Mouse (Mus musculus) adrenal gland (tissue): ENCODE data around the gene Taz.

Experiments used
- intact Hi-C: fragments of 180-260 bp; cut with DNase I; formaldehyde crosslinking; loops from one replicate; pipeline ENCODE4 v1.15.1; 2025
- long read RNA-seq, 2 experiments: library from polyadenylated mRNA; unstranded; transcript quantifications; one replicate each; pipeline ENCODE4 v2.0.0; 2020; ENCODE audit warnings: borderline replicate concordance in 1 of 2; ENCODE audit not compliant: insufficient replicate concordance in 1 of 2

The Taz gene
- long read RNA-seq, experiment 1, transcript Taz-202 (10 exons, 1,786 nt): minor isoform, 5 of 68 reads
- long read RNA-seq, experiment 1, transcript Taz-204 (9 exons, 1,742 nt): minor isoform, 8 of 68 reads
- long read RNA-seq, experiment 1, transcript Taz-201 (10 exons, 1,851 nt): major isoform, 28 of 68 reads
- long read RNA-seq, experiment 1, partial matches to known transcripts: 4 of 68 reads
- long read RNA-seq, experiment 1, other reads (novel, unspliced or antisense): 15 of 68 reads
- long read RNA-seq, experiment 2, transcript Taz-204 (9 exons, 1,742 nt): minor isoform, 6 of 60 reads
- long read RNA-seq, experiment 2, transcript Taz-201 (10 exons, 1,851 nt): major isoform, 25 of 60 reads
- long read RNA-seq, experiment 2, partial matches to known transcripts: 5 of 60 reads
- long read RNA-seq, experiment 2, other reads (novel, unspliced or antisense): 16 of 60 reads

DNA sequence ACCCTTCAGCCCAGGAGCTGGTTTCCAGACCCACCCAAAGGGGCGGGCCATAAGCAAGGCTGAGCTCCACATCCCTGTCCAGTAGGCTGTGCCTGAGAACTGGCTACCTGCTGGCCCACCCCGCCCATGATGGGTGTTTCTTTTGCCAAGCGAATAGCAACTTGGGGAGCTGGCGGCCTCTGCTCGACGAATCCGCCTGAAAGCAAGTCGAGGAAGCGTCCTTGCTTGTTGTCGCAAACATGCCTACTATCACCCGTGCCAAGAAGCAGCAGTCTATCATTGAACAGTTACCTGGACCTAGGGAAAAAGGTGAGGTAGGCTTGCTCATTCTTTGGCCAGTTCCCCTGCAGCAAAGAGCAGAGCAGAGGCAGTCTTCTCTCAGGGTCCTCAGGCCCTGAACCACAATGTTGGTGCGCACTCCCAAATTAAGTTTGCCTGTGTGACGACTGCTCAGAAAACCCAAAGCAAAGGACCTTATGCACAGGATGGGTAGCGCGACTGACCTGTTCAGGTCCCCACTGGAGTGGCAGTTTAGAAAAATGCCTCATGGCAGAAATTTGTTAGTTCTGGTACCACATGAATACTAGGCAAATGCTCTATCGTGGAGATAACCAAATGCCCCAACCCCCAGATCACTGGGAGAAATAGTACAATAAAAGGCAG lies at the start of gene Taz, which contains the start of gene Dnase1l1:
Gene Taz (plus strand): TSS at position 181 of the 663 bp plus-strand sequence.
Gene Dnase1l1 (minus strand): TSS at position 606 of the 663 bp plus-strand sequence.
- intact Hi-C loops: no loop called here

DNA sequence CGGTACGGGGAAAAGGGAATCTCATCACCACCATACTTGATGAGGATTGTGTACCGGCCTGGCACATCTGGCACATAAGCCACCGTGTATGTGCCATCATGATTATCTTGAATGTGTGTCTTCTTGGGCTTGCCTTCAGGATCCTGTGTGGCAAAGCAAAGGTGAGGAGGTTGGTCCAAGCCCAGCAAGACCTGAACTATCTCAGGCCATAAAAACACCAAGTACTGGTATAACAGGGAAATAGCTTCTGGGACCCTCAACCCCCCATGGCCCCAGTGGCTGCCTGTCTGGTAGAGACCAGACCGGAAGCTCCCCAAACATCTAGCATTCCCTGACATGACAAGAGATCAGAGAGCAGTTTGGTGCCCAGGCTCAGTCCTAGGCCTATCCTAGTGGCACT lies 48.5 kb upstream of the Taz start:
- intact Hi-C loops: no loop called here

DNA sequence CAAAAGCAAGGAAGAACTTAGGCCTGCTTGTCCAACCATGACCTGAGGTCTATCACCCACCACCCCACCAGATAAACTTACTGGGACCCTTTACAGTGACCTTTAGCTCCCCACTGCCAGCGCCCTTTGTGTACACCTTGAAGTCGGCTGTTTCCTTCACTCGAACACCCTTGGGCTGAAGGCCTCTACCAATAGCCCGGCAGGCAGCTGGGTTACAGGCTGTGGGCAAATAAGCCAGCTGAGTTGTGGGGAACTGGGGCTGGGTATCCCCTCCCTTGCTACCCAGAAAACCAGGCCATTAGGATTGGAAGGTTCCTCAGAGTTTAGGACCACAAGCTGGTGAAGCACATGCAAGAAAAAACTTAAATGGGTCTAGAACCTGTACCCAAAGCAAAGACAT lies 41.4 kb upstream of the Taz start:
- intact Hi-C loops: loop anchor here (10.0 kb wide), 2 partner anchors 126 to 216 kb away; partner anchors contain the start of gene Irak1

DNA sequence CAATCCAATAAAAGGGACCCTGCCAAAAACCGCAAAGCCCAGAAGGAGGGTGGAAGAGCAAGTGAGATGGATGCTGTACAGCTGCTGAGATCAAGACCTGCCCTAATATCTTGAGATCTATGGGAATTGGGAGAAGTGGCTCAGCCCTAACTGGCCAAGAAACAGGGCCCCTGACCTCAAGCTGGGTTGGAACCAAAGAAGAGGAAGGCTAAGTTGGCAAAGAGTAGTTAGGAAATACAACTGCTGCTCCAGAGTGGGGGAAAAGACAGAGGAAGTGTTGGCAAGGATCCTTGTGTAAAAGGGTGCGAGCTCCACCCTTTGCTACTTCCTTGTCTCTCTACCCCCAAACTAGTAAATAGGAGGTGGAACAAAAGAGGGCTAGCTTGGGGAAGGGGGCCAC lies 38.3 kb upstream of the Taz start:
- intact Hi-C loops: loop anchor here (10.0 kb wide), 2 partner anchors 129 to 219 kb away; partner anchors contain the start of gene Irak1

DNA sequence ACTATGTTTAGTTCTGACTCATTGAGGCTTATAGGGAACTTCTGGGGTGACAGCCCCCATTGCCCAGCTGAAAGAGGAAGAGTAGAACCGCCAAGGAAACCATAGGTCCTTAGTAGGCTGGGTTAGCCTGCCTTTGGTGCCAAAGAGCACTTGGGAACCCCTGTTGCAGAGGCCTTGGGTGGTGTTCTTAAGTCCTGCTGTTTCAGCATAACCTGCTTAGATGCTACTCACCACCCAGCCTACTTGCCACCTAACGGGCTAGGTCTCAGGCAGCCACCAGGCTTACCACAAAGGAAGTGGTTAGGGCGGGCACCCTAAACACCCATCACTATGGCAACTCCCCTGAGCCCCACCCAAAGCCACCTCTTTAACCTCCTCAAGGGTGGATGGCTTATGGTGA lies 37.9 kb upstream of the Taz start:
- intact Hi-C loops: loop anchor here (10.0 kb wide), 2 partner anchors 129 to 219 kb away; partner anchors contain the start of gene Irak1

DNA sequence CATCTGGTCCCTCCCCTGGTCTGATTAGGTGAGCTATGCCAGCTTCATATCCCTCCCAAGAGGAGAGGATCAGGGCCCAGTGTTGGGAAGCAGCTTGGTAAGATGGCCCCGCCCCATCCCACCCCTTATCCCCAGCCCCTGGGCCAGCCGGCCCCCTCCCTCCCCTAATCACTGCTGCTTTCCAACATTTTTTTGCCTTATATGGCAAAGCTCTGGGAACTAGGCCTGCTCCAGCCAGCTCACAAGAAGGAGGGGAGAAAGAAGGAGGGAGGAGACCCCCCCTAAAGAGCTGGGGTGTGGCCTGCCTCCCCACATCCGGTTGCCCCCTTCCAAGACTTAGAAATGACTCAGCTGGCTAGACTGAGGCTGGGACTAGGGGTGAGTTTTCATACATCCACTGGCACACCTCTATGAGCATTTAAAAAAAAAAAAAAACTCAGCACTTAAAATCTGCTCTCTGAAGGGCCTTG lies 37.1 kb upstream of the Taz start:
- intact Hi-C loops: loop anchor here (5.0 to 10.0 kb wide), 3 partner anchors 63 to 220 kb away; partner anchors contain the start of gene Irak1

DNA sequence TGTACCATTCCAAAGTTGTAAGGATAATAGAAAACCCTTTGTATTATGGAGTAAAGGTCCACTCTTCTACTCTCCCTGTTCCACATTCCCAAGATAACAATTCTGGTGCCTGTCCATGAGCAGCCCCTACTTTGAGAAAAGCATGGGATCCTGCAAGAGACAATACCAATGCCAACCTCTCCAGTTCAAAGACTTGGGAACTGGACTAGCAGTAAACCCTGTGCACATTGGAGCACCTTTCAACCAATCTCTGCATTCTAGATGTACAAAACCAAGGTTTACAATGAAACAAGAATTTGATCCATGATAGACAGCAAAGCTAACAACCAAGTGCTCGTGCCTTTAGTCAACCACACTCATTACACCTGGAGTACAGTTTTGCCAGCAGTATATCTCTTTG lies 36.6 kb upstream of the Taz start:
- intact Hi-C loops: loop anchor here (5.0 to 10.0 kb wide), 3 partner anchors 62 to 220 kb away; partner anchors contain the start of gene Irak1

DNA sequence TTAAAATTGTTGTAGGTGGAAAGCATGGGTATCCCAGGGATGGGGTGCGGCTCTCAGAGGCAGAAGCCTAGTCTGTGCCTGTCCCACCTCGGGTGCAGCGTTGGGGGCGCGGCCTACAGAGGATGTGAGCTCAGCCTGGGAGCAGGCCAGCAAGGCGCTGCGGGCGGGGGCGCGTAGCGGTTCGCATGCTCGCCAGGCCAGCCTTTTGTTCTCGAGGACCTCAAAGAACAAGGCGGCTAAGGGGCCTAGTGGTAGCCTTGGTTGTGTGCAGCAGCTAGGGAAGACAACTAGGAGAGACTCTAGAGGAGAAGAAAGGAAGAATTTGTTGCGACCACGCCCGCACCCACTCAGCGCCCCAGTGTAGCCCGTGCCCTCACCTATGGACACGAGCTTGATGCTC lies 36.0 kb upstream of the Taz start:
- intact Hi-C loops: loop anchor here (5.0 to 10.0 kb wide), 3 partner anchors 62 to 221 kb away; partner anchors contain the start of gene Irak1

DNA sequence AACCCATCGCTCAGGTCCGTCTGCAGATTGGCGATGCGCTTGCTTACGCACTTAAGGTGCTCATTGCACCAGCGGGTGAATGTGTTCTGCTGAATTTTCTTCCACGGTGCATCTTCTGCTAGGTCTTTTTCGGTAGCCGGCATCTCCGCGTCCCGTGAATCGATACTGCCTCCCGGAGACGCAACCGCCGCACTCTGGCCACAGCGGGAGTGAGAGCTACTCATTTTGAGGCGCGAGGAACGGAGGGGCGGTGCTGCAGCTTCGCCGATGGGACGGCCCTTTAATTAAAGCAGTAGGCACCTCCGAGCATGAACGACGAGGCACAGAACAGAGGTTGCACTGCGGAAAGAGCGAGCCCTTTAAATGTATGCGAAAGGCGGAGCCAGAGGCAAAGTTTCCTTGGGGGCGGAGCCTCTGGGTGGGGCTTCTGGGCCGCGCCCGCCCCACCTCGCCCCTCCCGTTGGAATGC lies 35.5 kb upstream of the Taz start:
- intact Hi-C loops: loop anchor here (5.0 to 10.0 kb wide), 3 partner anchors 61 to 221 kb away; partner anchors contain the start of gene Irak1

DNA sequence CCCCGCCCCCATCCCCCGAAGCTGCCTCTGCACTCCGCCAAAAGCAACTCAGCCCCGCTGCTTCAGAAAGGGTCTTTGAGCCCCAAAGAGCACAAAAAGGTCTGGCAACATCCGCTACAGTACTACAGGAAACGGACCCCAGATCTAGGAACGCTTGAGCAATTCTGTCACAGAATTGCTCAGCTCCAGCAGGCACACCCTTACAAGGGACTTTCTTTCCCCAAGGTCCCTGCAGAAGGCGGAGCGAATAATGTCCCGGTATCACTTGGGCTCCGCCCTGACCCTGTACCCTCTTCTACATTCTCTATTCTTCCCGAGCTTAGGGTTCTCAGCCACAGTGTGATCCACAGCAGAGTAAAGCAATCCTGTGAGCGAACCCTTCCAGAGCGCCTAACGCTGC lies 35.0 kb upstream of the Taz start:
- intact Hi-C loops: loop anchor here (5.0 to 10.0 kb wide), 3 partner anchors 61 to 222 kb away; partner anchors contain the start of gene Irak1

DNA sequence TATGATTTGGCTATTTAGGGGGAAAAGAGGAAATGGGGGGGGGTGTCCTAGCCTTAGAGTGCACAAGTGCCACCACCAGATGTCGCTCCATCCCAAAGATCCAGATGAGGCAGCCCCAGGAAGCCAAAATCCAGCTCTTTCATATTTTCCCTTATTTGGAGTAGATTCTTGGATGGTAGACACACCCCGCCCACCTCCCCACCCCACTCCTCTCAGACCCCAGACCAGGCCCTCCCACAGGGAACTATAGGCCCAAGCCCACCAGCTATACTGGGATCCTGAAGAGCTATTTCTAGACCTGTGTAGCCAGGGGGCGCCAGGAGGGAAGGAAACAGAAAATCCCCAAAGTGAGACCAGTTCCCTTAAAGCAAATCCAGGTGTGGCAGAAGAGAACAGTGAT lies 33.1 kb upstream of the Taz start:
- intact Hi-C loops: loop anchor here (2.0 to 10.0 kb wide), 4 partner anchors 59 to 224 kb away; partner anchors contain the start of gene Irak1

DNA sequence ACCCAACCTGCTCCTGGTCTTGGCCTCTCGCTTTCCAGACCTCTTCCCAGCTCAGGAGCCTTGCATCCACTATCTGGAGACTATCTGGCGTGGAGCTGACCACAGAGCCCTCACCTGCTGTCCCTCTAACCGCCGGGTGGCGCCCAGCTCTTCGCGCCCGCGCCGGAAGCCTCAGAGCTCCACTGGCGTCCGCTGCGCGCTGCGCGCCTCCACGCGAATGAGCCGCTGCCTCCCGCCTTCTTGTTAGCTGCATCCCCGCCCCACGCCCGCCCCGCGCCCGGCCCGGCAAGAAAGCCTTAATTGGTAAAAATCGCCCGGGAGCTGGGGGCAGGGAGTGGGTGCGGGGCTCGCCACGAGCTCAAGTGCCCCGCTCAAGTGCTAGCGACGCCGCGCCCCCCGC lies 32.1 kb upstream of the Taz start, which contains the start of gene Flna:
Gene Flna (minus strand): TSS at position 206 of the 400 bp plus-strand sequence.
- intact Hi-C loops: loop anchor here (2.0 to 10.0 kb wide), 4 partner anchors 58 to 225 kb away; partner anchors contain the start of gene Irak1

DNA sequence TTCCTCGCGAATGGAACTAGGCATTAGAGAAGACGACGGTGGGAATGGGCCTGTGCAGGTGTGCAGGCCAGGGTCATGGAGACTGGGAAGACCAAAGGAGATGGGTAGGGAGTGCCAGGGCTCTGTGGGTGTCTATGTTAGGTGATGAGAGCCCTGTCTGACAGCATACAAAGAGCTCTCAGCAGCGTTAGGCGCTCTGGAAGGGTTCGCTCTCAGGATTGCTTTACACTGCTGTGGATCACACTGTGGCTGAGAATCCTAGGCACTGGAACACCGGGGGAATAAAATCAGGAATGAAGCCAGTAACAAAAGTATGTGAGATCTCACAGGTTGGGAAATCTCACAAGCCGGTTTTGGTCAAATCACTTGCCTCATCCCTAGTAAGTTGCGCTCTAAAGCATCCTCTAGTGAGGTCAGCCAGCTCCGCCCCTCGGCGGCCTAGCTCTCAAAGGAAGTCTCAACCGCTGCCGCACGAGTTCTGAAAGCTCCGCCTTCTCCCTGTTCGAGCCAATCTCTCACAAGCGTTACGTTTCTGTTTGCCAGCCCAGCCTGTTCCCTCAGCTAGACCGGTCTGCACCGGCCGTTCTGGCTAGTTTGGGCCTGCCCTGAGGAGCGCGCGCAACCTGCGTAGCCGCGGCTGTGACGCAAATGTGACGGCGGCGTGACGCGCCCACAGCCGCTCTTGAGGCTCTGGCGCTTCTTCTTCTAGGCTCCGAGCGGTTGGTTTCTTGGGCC lies 27.4 kb upstream of the Taz start, which contains the start of gene Emd:
Gene Emd (plus strand): TSS at position 535 of the 735 bp plus-strand sequence.
- intact Hi-C loops: no loop called here

DNA sequence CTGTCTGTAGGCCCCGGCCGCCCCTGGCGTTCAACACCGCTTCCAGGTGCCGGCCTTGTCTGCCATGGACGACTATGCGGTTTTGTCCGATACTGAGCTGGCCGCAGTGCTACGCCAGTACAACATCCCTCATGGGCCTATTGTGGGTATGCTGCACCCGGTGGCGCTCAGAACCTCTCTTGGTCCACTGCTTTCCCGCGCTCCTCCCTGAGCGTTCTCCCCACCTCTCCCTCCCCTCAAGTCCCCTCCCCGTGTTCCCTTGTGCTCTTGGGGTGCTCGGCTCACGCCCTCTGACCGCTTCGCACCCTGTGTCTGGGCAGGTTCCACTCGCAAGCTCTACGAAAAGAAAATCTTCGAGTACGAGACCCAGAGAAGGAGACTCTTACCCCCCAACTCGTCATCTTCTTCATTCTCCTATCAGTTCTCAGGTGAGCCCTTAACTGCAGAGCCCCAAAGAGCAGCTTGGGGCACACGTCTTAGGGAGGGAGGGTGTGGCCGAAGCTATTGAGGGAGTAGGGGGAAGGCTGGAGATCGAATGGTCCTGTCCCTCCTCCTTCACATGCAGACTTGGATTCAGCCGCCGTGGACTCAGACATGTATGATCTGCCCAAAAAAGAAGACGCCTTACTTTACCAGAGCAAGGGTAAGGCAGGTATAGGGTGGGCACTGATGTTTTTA lies 26.7 kb upstream of the Taz start:
- intact Hi-C loops: no loop called here

DNA sequence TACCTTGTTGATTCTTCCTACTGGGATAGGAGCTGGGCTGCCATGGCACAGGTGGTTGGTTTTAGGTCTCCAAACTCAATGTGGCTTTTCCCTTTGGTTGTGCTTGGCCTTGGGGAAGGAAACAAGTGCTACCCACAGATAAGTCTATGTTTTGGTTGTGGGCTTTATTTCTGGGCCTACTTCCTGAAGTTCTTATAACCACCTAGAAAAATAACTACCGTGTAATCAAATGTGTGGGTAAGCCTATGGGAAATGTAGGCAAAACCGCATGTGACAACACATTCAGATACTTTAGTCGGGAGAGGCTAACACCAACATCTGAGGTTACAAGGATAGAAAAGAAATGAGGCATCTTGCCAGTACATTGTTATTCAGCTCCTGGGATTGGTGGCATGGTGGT lies 24.0 kb upstream of the Taz start:
- intact Hi-C loops: no loop called here

DNA sequence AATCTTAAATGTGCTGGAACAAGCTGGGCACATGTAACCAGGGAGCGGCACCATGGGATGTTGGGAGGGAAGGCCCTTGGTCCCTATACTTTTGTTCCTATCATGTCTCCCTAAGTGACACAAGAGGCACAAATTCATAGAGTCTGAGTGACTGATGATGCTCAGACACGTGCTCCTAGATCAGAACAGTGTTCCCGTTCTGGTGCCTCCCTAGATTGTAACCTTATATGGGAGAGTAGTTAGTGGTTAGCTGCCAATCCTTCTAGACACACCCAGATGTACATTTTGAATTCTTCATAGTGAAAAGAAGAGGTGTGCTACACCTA lies 12.0 kb upstream of the Taz start:
- intact Hi-C loops: no loop called here

DNA sequence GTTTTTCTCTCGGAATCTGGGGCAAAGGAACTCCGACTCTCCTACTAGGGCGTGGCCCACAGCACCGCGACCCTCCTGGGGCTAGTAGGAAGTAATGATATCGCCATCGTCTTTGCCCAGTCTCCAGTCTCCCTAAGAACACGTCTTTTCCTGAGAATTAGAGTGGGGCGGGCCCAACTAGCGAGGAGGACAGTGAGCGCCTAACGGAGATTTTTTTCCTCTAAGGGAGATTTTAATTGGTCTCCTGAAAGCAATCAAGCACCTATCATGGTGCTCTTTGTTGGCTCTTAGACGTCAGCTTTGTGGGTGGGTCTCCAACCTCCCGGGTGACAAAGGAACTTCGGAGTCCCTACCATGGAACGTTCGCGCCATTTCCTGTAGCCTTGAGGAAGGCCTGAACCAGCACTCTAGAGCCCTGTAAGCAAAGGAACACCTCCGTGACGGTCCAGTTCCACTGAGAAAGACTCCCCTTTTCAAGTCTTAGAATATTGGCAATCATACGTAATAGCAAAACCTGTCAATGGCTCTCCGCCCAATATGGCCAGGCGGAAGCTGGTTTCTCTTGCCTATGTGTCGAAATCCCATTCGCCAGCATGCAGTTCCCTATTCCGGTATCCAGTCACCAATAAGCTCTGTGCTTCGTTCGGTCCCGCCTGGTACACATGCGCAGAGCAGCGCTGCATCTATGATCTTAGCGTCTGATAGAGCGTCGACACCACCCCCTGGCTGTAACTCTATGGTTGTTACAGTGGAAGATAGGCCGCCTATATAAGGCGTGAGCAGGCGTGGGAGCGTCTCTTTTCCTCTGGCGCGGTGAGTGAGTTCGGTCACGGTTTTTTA lies 11.4 kb upstream of the Taz start, which contains the start of gene Rpl10:
Gene Rpl10 (plus strand): TSS at position 751 of the 840 bp plus-strand sequence.
- intact Hi-C loops: no loop called here

DNA sequence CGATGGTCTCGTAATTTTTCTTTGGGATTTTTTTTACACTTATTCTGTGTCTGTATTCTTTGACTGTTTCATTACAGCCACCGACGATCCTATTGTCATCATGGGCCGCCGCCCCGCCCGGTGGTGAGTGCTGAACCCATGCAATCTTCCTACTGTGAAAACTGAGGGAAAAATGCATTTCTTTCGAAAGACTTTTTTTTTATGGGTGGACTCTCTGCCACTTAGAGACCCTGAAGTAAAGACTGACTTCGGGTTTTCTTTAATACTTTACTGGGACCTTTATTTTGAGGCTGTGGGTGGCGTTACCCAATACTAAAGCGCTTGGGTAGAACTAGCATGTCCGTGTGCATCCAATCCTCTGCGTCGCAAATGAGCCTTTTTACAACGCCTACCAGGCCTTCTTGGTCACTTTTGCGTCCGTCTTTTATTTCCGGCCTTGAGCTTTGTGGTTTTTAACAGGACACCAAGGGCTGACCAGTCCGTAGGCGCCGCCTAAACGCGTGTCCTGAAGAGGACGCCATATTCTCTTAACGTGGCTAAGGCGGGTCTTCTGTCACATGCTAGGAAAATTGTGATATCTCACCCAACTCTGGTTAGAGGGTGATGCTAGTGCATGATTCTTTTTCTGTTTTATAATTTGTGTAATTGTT lies 10.7 kb upstream of the Taz start:
- intact Hi-C loops: no loop called here
